Mouse (Mus musculus) bone marrow macrophage, adult 2 months (primary cell): ENCODE measurements around the gene Copz2.

ENCODE experiments used
- CTCF ChIP-seq: IDR thresholded peaks from 2 replicates; pipeline ENCODE4 v1.5.1; 2012; ENCODE audit warnings: low read depth, mild to moderate bottlenecking, low read length, moderate library complexity
- POLR2A ChIP-seq: IDR thresholded peaks from 2 replicates; pipeline ENCODE4 v1.6.1; 2012; ENCODE audit warnings: mild to moderate bottlenecking, low read depth, low read length, borderline replicate concordance

- TF ChIP-seq CTCF (no peak), POLR2A (no peak)
Measured at GRCm38 (mm10) chr11:96899449-96900306, 50.0 kb downstream of the Copz2 start.
